Mouse (Mus musculus) limb, embryonic 10.5 days (tissue): ENCODE results near the gene Slc9a5. TPM values are rescaled to one million over a fixed set of nuclear protein-coding genes. Genes with fewer than 3 reads are reported as not detected.

Source experiments
- DNase-seq: peaks from one replicate; pipeline ENCODE4 v3.0.0-alpha.2; 2017; ENCODE audit warnings: low spot score
- H3K27ac ChIP-seq: fragments of 300-500 bp; sonication (generic); 2 replicates; pipeline ENCODE4 v1.5.1; 2016; ENCODE audit warnings: mild to moderate bottlenecking
- H3K27me3 ChIP-seq: fragments of 300-500 bp; sonication (generic); 2 replicates; pipeline ENCODE4 v1.6.1; 2016; ENCODE audit warnings: low read depth, mild to moderate bottlenecking; ENCODE audit not compliant: poor library complexity, severe bottlenecking
- H3K36me3 ChIP-seq: fragments of 300-500 bp; sonication (generic); 2 replicates; pipeline ENCODE4 v1.6.1; 2016; ENCODE audit warnings: mild to moderate bottlenecking, moderate library complexity
- H3K4me1 ChIP-seq: fragments of 300-500 bp; sonication (generic); 2 replicates; pipeline ENCODE4 v1.6.1; 2016
- H3K4me3 ChIP-seq: fragments of 300-500 bp; sonication (generic); 2 replicates; pipeline ENCODE4 v1.5.1; 2016; ENCODE audit warnings: mild to moderate bottlenecking, moderate library complexity
- H3K9me3 ChIP-seq: fragments of 300-500 bp; sonication (generic); replicated peaks from 2 replicates; pipeline ENCODE4 v1.6.1; 2016; ENCODE audit warnings: mild to moderate bottlenecking
- WGBS: fragments of 180-500 bp; shearing (Covaris S2); methylation state at CpG from one replicate; pipeline ENCODE4 v1.1.7; 2016; 5-methylcytosine and 5-hydroxymethylcytosine counted together
- polyA plus RNA-seq: library from polyadenylated mRNA; unstranded; fragments of >200 nt; fragmentation: Nextera tagmentation; extraction: Ambion mirVana; gene quantifications from 2 replicates; pipeline ENCODE4 v1.2.1, GENCODE M21; 2016

The Slc9a5 gene
- polyA plus RNA-seq, 1 experiment from 2014 or later: 6.3 TPM

GRCm38 (mm10) chr8:105374513-105374966, 25.9 kb downstream of the Slc9a5 start:
- Histone ChIP-seq H3K36me3 (peaks cover 3% of the 10 kb centered on the region; the same call in 1 of the 2 replicates), H3K9me3 (no peaks in the 10 kb centered on the region), H3K27me3 (0 out of 2 replicates have a peak, but pooled peaks cover 3% of the 10 kb centered on the region), H3K27ac (0 out of 2 replicates have a peak overlapping the region, but pooled peaks have one; percentile 27), H3K4me3 (peak overlapping the region; percentile 38), H3K4me1 (peaks cover 18% of the 10 kb centered on the region)
- 28% methylated on average over 33 of the region's 33 CpGs for WGBS
- DNase-seq: peak; percentile 64

- no peak for DNase-seq
- H3K36me3 ChIP-seq: no peaks in the 10 kb centered on the region
- peak overlapping the region; percentile 15; the same call in 1 of the 2 replicates for H3K27ac ChIP-seq
- WGBS: 84% methylated on average over 19 of the region's 19 CpGs
- H3K9me3 ChIP-seq: no peaks in the 10 kb centered on the region
- H3K27me3 ChIP-seq: 0 out of 2 replicates have a peak, but pooled peaks cover under 1% of the 10 kb centered on the region
- H3K4me1 ChIP-seq: peaks cover 18% of the 10 kb centered on the region
- no peak overlapping the region for H3K4me3 ChIP-seq
These were observed 30.0 kb downstream of the Slc9a5 start for GRCm38 (mm10) chr8:105378673-105379072.

GRCm38 (mm10) chr8:105380308-105380707, 31.7 kb downstream of the Slc9a5 start:
- Histone ChIP-seq H3K27me3 (no peaks in the 10 kb centered on the region), H3K9me3 (no peaks in the 10 kb centered on the region), H3K4me3 (no peak overlapping the region), H3K36me3 (no peaks in the 10 kb centered on the region), H3K4me1 (peaks cover 12% of the 10 kb centered on the region; the same call in 1 of the 2 replicates), H3K27ac (no peak overlapping the region)
- DNase-seq: no peak
- 84% methylated on average over 12 of the region's 12 CpGs for WGBS

- H3K4me1 ChIP-seq: 0 out of 2 replicates have a peak, but pooled peaks cover 4% of the 10 kb centered on the region
- no peak for DNase-seq
- no peaks in the 10 kb centered on the region for H3K9me3 ChIP-seq
- no peaks in the 10 kb centered on the region for H3K36me3 ChIP-seq
- H3K27ac ChIP-seq: no peak overlapping the region
- no peaks in the 10 kb centered on the region for H3K27me3 ChIP-seq
- H3K4me3 ChIP-seq: no peak overlapping the region
- 100% methylated on average over 2 of the region's 2 CpGs for WGBS
These were observed 35.4 kb downstream of the Slc9a5 start for GRCm38 (mm10) chr8:105384070-105384469.

GRCm38 (mm10) chr8:105387151-105387550, 38.5 kb downstream of the Slc9a5 start:
- no peak for DNase-seq
- no peaks in the 10 kb centered on the region for H3K27me3 ChIP-seq
- H3K27ac ChIP-seq: no peak overlapping the region
- WGBS: 86% methylated on average over 1 of the region's 1 CpGs
- H3K36me3 ChIP-seq: no peaks in the 10 kb centered on the region
- H3K4me3 ChIP-seq: no peak overlapping the region
- 0 out of 2 replicates have a peak, but pooled peaks cover 4% of the 10 kb centered on the region for H3K4me1 ChIP-seq
- H3K9me3 ChIP-seq: no peaks in the 10 kb centered on the region

- DNase-seq: no peak
- Histone ChIP-seq H3K4me1 (0 out of 2 replicates have a peak, but pooled peaks cover 4% of the 10 kb centered on the region), H3K9me3 (no peaks in the 10 kb centered on the region), H3K27me3 (no peaks in the 10 kb centered on the region), H3K4me3 (no peak overlapping the region), H3K27ac (no peak overlapping the region), H3K36me3 (no peaks in the 10 kb centered on the region)
- 85% methylated on average over 6 of the region's 6 CpGs for WGBS
These were observed 40.5 kb downstream of the Slc9a5 start for GRCm38 (mm10) chr8:105389096-105389495.

GRCm38 (mm10) chr8:105393089-105393787, 44.6 kb downstream of the Slc9a5 start:
- WGBS: 89% methylated on average over 12 of the region's 12 CpGs
- no peak overlapping the region for H3K27ac ChIP-seq

GRCm38 (mm10) chr8:105393915-105394314, 45.3 kb downstream of the Slc9a5 start:
- Histone ChIP-seq H3K36me3 (no peaks in the 10 kb centered on the region), H3K27ac (no peak overlapping the region), H3K4me3 (no peak overlapping the region), H3K9me3 (no peaks in the 10 kb centered on the region), H3K4me1 (no peaks in the 10 kb centered on the region), H3K27me3 (no peaks in the 10 kb centered on the region)
- WGBS: 85% methylated on average over 7 of the region's 7 CpGs
- no peak for DNase-seq

More at GRCm38 (mm10) chr8:105393089-105393787, 44.6 kb downstream of the Slc9a5 start:
- DNase-seq: no peak
- no peaks in the 10 kb centered on the region for H3K27me3 ChIP-seq
- H3K36me3 ChIP-seq: no peaks in the 10 kb centered on the region
- H3K4me3 ChIP-seq: no peak overlapping the region
- H3K9me3 ChIP-seq: no peaks in the 10 kb centered on the region
- H3K4me1 ChIP-seq: no peaks in the 10 kb centered on the region

- WGBS: 42% methylated on average over 3 of the region's 3 CpGs
- no peak for DNase-seq
These were observed 49.1 kb downstream of the Slc9a5 start for GRCm38 (mm10) chr8:105397747-105398146.

GRCm38 (mm10) chr8:105400016-105400415, 51.4 kb downstream of the Slc9a5 start:
- no peaks in the 10 kb centered on the region for H3K36me3 ChIP-seq
- H3K27ac ChIP-seq: no peak overlapping the region
- no peak for DNase-seq
- H3K4me3 ChIP-seq: no peak overlapping the region
- no peaks in the 10 kb centered on the region for H3K9me3 ChIP-seq
- no peaks in the 10 kb centered on the region for H3K27me3 ChIP-seq
- H3K4me1 ChIP-seq: no peaks in the 10 kb centered on the region
- WGBS: 92% methylated on average over 5 of the region's 5 CpGs

More at GRCm38 (mm10) chr8:105397747-105398146, 49.1 kb downstream of the Slc9a5 start:
- no peaks in the 10 kb centered on the region for H3K4me1 ChIP-seq
- H3K27ac ChIP-seq: no peak overlapping the region
- H3K4me3 ChIP-seq: no peak overlapping the region
- H3K36me3 ChIP-seq: no peaks in the 10 kb centered on the region
- H3K27me3 ChIP-seq: no peaks in the 10 kb centered on the region
- no peaks in the 10 kb centered on the region for H3K9me3 ChIP-seq

GRCm38 (mm10) chr8:105403467-105403866, 54.8 kb downstream of the Slc9a5 start:
- no peaks in the 10 kb centered on the region for H3K27me3 ChIP-seq
- WGBS: 94% methylated on average over 8 of the region's 8 CpGs
- no peak overlapping the region for H3K27ac ChIP-seq
- DNase-seq: no peak
- no peaks in the 10 kb centered on the region for H3K9me3 ChIP-seq
- no peaks in the 10 kb centered on the region for H3K4me1 ChIP-seq
- H3K36me3 ChIP-seq: no peaks in the 10 kb centered on the region
- no peak overlapping the region for H3K4me3 ChIP-seq

GRCm38 (mm10) chr8:105404496-105404895, 55.9 kb downstream of the Slc9a5 start:
- no peak for DNase-seq
- Histone ChIP-seq H3K36me3 (no peaks in the 10 kb centered on the region), H3K9me3 (no peaks in the 10 kb centered on the region), H3K27me3 (no peaks in the 10 kb centered on the region), H3K4me3 (no peak overlapping the region), H3K27ac (no peak overlapping the region), H3K4me1 (no peaks in the 10 kb centered on the region)
- WGBS: 72% methylated on average over 1 of the region's 1 CpGs

- H3K36me3 ChIP-seq: no peaks in the 10 kb centered on the region
- DNase-seq: no peak
- no peaks in the 10 kb centered on the region for H3K27me3 ChIP-seq
- no peaks in the 10 kb centered on the region for H3K9me3 ChIP-seq
- no peaks in the 10 kb centered on the region for H3K4me1 ChIP-seq
- no peak overlapping the region for H3K4me3 ChIP-seq
- 80% methylated on average over 10 of the region's 10 CpGs for WGBS
- H3K27ac ChIP-seq: no peak overlapping the region
These were observed 57.8 kb downstream of the Slc9a5 start for GRCm38 (mm10) chr8:105406416-105406815.
